Mouse (Mus musculus) heart, adult 2 months (tissue): ENCODE data around the gene Pdpn.

ENCODE experiments used
- CTCF ChIP-seq: fragments of 200-600 bp; IDR thresholded peaks from 2 replicates; pipeline ENCODE4 v1.8.1; 2022; ENCODE audit warnings: antibody characterized with exemption, mild to moderate bottlenecking, moderate library complexity
- POLR2A ChIP-seq: fragments of 200-500 bp; IDR thresholded peaks from 2 replicates; pipeline ENCODE4 v1.6.1; 2011; ENCODE audit warnings: mild to moderate bottlenecking, low read depth, low read length, control low read depth; ENCODE audit not compliant: insufficient read depth

GRCm38 (mm10) chr4:143288473-143288872 is 10.9 kb downstream of the Pdpn start:
- TF ChIP-seq CTCF (no peak), POLR2A (no peak)
